Mouse (Mus musculus) frontal cortex, adult 2 months (tissue): ENCODE data around the gene Nit1. TPM values are rescaled to one million over a fixed set of nuclear protein-coding genes. Genes with fewer than 3 reads are reported as not detected.

Experiments used
- DNase-seq, 2 experiments: peaks; one replicate each; pipeline ENCODE4 v3.0.0; 2022; ENCODE audit warnings: low spot score in 1 of 2; ENCODE audit errors: extremely low spot score in 1 of 2
- polyA plus RNA-seq: library from polyadenylated mRNA; depleted of rRNA; stranded (reverse); fragments of >200 nt; gene quantifications from 2 replicates; pipeline ENCODE4 v1.2.3, GENCODE M21; 2012; rRNA removed

Gene Nit1
- polyA plus RNA-seq: 68.2 and 71.3 TPM in 2 replicates

DNA sequence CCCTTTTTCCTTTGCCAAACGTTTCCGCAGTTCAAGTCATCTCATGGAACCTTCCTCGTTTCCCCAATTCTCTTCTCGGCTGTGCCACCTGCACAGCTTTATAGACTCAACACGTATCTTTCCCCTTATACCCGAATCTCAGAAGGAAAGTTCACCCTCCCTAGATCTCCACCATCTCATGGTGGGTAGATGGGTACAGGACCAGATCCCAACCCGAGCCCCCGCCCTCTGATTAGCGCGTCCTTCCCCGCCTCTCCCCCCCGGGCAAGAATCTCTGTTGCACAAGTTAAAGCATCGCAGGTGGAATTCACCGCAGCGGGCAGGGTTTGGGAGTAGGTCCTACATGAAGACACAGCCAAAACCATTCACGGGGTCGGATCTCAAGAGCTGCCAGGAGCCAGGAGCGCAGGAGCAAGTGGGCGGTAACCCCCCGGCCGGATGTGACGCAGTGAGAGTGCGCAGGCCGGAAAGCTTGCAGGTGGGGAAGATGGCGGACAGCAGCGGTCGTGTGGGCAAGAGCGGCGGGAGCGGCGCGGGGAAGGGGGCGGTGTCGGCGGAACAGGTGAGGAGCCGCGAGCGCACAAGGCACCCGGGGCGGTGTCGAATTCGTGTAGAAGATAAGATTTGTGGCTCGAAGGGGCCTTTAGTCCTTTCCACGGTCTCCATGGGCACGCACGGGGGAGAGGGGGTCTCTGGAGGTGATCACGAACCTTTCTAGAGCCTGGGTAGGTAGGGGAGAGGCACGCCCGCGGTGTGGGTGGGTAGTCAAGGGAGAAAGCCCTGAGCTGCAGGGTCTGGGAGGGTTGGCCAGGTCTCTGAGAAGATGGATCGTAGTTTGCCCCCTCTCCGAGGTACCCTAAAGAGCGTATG lies at the start of gene Nit1, which contains the start of gene Pfdn2:
Gene Nit1 (minus strand): TSS at position 422 of the 870 bp plus-strand sequence.
Gene Pfdn2 (plus strand): TSS at position 446 of the 870 bp plus-strand sequence.
- DNase-seq: peak; percentile 81 to 93

DNA sequence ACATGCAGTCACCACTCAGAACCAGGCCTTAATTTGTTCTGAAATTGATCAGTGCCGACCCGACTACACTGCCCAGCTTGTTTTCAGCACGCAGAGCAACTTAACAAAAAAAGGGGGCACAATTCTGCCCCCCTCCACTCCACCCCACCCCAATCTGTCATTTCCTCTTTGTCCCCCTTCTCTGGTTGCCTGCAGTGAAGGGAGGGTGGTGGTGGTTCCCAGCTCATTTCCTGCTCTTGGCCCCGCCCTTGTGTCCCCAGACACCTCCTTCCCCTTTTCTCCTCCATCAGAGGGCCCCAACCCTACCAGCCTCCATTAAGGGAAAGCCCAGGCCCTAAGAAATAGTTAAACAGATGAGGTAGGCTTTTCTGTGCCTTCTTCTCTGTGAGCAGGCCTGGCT lies 44.7 kb upstream of the Nit1 start:
- no peak for DNase-seq

DNA sequence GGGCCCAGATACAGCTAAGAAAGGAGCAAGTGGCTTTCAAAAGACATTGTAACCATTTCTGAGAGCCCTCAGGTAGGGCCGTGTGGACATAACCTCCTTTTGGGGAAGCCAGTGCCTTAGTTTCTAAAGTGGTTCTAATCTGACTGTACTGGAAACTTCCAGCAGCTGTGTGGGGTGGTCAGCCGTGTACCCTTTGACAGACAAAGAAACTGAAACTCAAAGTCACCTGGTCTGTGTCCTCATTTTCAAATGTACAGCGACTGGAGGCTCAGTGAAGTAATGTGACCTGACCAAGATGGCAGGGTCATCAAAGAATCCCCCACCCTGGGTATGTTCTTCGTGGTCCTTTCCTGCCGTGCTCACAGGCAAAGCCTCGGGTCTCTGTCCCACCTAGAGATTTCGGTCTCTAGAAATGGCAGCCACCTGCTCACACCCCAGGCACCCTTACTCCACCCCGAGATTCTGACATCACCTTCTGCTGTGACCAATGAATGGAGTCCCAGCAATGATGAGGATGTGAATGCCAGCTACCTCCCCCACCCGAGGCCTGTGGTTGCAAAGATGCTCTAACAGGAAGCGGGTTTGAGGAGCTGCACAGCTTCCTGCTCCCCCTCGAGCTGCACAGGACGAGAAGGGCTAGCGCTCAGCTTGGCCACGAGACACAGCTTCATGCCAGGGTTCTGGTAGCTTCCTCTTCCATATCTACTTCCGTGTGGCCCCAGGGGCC lies 43.1 kb upstream of the Nit1 start, which contains the start of gene Arhgap30:
Gene Arhgap30 (plus strand): TSS at position 579 of the 727 bp plus-strand sequence.
- DNase-seq: no peak

DNA sequence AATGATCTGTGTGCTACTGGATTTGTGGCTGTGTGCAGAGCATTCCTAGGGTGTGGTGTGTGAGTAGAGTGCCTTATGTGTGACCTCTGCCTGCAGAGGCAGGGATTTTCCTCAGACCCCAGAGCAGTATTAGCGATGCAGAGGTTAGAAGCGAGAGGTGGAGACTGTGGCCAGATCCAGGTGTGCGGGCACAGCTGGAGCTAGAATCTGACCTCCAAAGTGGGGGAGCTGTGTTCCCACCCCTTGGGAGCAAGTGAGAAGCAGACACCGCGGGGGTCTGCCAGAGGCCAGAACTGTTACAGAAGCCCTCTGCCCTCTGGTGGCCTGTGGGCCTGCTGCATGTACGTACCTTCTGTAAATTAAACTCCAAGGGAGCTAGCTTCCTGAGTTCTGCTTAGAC lies 41.7 kb upstream of the Nit1 start:
- DNase-seq: no peak

DNA sequence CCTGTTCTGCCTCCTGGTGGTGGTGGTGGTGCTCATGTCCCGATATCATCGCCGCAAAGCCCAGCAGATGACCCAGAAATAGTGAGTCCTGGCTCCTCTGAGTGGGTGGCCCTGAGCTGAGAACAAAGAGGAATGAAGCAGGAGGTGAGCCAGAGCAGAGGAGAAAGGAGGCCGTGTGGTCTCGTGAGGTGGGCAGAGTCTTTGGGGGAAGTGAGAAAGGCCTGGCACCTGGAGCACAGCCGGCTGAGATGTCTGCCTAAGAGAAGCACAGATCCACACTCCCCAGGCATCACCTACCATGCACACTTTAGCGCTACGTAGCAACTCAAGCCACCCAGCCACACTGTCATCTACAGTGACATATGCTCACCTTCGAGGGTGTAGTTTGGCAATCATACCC lies 39.7 kb upstream of the Nit1 start:
- DNase-seq: no peak

DNA sequence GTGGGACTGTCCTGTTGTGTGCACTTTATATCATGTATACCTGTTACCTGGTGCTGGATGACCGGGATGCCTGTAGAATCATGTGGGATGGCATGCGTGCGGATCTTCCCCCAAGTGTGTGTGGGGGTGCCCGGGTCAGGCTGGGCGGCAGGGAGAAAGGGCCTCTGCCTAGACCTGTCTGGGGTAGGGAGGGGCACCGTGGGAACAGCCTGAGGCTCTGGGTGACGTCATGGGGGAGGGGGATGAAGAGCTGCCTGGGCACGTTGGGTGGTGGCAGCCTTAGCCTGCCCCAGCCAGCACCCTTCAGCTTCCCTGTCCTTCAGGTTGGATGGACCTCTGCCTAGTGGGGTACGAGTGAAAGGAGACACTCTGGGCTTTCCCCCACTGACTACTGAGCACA lies 38.9 kb upstream of the Nit1 start:
- DNase-seq: no peak

DNA sequence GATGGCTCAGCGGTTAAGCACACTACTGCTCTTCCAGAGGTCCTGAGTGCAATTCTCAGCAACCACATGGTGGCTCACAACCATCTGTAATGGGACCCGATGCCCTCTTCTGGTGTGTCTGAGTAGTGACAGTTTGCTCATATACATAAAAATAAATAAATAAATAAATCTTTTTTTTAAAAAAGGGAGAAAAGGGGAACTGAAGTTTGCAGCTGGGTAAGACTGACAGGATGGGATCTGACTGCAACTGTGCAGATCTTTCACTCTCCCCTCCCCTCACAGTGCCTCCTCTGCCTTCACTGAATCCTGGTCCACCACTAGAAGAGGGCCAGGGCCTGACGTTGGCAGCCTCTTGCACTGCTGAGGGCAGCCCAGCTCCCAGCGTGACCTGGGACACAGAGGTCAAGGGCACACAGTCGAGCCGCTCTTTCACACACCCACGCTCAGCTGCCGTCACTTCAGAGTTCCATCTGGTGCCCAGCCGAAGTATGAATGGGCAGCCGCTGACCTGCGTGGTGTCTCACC lies 36.7 kb upstream of the Nit1 start:
- DNase-seq: no peak

DNA sequence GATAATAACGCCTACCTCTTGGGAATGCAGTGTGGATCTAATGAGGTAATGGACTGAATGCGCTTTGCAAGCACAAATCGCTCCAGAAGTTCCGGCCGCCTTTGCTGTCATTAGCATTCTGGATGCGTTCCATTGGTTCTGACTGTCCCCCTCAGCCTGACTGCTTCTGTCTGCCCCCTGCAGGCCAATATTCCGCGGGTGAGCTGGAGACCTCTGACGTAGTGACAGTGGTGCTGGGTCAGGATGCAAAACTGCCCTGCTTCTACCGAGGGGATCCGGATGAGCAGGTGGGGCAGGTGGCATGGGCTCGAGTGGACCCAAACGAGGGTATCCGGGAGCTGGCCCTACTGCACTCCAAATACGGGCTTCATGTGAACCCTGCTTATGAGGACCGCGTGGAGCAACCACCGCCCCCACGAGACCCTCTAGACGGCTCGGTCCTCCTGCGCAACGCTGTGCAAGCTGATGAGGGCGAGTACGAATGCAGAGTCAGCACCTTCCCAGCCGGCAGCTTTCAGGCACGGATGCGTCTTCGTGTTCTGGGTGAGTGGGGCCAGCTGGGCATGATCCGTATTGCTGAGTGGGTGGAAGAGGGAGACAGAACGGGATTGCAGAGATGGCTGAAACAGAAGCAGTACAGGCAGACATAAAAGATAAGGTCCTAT lies 34.6 kb upstream of the Nit1 start:
- DNase-seq: peak in 1 of 2 experiments; percentile 84

DNA sequence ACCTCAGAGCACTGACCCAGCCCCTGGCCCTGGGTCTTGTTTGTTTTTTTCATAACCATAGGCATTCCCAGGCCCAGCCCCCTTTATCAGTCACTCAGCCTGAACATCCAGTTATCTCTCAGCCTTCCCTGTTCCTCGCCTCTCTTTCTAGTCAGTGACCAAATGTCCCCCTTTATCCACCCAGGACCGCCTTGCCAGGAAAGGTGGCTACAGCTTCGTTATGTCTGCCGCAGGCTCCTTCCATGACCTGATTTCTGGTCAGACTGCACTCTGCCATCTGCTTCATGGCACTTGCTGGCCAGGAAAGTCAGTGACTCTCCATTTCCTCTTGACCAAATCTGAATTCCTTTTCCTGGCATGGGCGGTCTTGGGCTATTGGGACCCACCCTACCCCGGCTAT lies 32.9 kb upstream of the Nit1 start:
- DNase-seq: no peak

DNA sequence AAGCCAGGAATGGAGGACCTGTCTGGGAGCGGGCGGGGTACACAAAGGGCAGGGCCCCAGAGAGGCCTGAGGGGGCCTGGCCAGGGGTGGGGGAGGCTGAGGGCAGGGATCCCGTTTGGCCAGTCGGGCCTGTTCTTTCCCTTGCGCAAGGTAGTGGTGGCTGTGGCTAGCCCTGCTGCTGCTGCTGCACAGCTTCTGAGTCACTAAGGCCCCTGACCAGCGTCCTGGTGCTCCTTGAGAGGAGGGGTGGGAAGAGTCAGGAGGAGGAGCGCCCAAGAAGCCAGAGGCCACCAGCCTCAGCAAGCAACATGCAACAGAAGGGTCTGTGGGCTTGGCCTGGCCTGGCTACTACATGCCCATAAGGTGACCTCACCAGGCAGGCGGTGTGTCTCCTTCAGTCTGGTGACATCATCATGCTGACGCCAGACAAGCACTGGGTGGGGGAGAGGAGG lies 30.2 kb upstream of the Nit1 start:
- DNase-seq: no peak

DNA sequence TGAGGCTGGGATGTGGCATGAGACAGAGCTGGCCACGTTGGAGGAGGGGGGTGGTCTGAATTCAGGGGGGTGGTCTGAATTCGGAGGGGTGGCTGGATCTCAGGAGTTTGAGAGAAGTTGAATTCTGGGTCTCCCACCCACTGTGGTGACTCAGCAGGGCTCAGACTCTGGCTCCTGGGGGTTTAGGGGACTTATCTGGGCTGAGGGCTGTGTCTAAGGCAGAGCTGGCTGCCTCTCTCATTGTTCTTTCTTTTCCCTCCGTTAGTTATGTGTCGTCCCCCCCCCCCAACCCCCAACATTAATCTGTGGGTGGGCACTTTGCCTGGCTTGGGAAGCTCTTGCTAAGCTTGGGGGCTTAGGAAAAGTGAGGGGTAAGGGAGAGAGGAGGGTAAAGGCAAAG lies 28.5 kb upstream of the Nit1 start:
- DNase-seq: no peak

DNA sequence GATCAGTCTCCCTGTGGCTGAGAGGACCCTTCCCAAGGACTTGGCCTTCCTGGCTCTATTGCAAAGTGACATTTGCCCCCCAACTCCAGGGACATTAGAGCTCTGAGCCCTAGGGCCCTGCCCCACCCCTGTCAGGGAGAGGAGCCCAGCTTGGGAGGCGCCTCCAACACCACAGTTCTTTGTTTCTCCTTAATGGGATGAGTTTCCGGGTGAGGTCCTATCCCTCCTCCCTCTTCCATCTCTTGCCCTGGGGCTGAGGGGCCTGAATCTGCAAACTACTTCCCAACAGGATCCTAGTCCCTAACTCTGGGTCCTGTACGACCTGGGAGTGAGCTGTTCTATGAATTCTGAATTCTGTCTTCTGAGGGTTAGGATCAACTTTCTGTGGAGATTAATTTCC lies 27.4 kb upstream of the Nit1 start:
- DNase-seq: no peak

DNA sequence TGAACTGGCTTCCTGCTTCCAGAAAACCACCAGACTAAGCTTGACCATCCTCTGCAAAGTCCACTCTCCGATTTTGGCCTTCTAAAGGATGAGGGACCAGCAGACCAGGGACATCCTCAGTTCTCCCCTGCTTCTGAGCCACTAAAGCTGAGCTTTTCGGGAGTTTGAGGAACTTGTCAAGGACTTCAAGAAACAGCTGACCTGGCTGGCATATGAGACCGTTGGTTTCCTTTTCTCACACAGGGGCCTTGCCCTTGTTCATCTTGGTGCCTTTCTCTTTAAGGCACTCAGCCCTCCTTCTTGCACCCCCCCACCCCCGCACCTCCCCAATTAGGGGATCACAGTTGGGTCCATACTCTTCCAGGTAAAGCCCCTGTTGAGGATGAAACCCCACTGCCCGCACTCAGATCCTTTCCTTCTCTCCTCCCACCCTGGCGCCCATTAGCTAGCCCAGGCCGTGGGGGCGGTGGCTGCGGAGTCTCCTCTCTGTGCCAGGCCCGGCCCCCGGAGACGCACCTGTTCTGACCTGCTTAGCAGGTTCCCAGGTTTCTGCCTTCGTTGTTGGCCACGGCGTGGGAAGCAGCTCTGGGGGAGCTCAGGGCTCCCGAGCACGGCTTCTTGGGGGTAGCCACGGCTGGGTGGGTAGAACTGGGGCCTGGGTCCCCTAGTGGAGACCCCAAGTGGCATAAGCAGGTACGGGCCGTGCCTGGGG lies 24.6 kb upstream of the Nit1 start, which contains the start of gene Nectin4:
Gene Nectin4 (plus strand): TSS at position 255 of the 712 bp plus-strand sequence.
- no peak for DNase-seq

DNA sequence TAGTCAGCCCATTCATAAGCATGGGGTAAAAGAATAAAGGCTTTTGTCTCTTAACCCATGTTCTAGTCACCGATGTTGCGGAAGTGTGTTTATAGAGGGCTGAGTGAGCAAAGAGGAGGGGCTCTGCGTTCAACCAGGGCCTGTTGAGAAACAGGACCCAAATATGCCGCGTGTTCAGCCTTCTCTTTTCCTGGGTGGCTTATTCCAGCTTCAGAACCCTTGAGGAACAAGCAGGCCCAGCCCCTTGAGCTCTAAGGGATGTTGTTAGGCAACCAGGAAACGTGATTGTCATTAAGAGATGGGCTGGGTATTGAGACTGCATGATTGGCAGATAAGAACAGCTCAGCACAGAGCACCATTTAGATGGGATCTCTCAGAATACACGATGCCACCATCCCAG lies 20.5 kb upstream of the Nit1 start:
- no peak for DNase-seq

DNA sequence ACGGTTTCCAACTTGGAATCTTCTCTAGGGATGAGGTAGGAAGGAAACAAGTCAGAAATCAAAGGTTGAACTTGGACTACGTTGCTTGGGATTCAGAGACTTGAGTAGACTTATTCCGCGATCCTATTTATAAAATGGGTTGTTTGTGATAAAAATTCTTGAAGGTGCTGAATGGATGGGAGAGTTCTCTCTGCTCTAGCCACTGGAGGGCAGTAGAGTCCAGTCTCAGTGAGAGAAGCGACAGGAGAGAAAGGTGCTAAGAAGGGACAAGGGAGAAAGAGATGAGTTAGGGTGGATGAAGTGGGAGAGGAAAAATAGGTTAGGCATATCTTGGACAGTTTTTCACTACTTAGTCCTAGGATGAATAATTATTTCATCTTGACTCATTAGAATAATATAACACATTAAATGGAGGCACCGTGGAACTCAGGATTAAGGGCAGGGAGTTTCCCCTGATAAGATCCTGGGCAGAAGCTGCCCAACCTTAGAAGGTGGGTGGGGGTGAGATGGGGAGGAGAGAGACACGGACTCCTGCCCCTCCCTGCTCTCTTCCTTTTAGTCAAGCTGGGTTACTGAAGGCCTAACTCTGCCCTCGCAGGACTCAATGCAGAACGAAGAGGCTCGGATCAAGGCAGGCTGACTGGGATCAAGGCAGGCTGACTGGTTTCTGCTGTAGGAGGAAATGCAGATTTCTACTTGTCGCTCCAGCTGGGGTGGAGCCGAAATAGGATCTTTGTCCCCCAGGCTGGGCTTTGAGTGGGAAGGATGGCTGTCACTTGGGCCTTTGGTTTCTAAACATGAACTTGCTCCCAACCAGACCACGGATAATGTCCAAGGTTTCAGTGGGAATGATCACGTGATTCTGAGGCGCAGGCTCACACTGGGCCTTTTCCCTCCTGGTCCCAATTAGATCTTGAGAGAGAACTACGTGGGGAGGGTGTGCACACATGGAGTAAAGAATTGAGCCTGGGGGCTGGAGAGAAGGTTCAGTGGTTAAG lies 16.0 kb upstream of the Nit1 start:
- peak in 1 of 2 experiments; percentile 88 for DNase-seq

DNA sequence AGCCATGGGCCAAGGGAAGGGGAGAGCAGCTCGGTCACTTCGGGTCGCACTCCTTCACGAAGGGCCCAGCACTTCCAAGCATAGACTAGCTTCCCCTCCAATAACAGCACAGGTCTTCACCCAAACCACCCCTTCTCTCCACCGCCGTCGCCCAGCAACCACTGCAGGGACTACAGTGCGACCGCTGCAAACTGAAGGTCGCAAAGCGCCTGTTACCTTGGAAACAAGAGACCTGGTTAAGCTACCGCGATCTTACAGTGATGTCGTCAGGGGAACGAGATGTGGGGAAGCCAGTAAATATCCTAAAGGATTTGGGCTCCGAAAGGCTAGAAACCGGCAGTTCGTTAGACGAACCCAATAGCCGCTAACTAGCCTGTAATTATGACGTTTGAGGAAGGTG lies 15.2 kb upstream of the Nit1 start, which contains the start of gene Klhdc9:
Gene Klhdc9 (minus strand): TSS at position 143 of the 400 bp plus-strand sequence.
- DNase-seq: peak; percentile 94 to 95

DNA sequence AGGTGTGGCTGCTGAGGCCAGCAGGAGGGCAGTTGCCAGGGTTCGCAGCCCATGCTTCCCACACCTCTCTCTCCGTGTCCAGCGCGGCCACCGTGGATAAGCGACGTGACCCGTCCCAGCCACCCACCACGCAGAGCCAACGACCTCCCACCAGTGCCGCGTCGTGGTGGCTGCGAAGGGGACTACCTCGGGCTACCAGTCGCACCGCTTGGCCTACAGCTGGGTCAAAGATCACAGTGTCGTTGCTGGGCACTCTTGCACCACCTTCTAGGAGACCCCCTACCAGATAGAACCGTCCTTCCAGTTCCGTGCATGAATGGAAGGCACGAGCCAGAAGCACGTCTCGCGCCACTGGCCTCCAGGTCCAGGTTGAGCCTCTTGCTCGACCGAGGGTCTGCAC lies 14.8 kb upstream of the Nit1 start:
- DNase-seq: peak in 1 of 2 experiments; percentile 43

DNA sequence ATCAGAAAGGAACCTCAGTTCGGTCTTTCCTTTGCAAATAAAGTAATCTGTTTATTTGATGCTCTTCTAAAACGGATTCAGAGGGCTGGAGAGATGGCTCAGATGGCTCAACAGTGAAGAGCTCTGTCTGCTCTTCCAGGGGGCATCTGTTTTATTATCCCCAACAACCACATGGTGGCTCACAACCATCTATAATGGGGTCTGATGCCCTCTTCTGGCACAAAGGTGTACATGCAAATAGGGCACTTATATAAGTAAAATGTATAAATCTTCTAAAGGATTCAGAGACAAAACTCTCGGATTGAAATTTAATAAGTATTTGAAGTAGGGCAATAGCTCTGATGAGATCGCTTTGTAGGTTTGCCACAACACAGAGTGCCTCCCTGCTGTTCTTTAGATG lies 13.0 kb upstream of the Nit1 start:
- peak in 1 of 2 experiments; percentile 64 for DNase-seq

DNA sequence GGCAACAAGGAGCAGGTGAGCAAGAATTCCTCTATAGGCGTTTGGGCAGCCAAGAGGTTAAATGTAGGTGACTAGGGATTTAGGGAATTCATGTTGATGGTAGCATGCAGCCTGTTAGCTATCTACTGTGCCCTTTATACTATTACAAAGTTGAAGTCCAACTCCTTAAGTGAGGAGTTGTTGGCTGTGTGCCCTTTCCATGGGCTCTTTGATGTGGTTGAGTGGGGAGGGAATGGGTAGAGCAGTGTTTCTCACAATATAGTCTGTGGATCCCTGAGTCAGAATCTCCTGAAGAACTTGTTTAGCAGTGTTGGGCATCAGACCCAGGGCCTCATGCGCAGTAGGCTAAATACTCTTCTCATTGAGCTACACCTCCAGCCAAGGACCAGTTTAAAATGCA lies 11.4 kb upstream of the Nit1 start:
- no peak for DNase-seq
